Mouse (Mus musculus): Measurements from ENCODE around the gene Arl2. TPM values are rescaled to one million over a fixed set of nuclear protein-coding genes. Genes with fewer than 3 reads are reported as not detected.

The Arl2 gene
- total RNA-seq, 1 experiment from 2014 or later: 36.5 TPM

GRCm38 (mm10) chr19:6084478-6085248 is 56.7 kb downstream of the Arl2 start, which contains the start of the genes Zfpl1 and Cdca5:
Gene Zfpl1, minus strand, starts transcription at chr19:6084956.
Gene Cdca5, plus strand, starts transcription at chr19:6084983.
- peak; percentile 94 for ATAC-seq (replicated peaks; ENCODE audit: low read depth, poor library complexity, severe bottlenecking)

Other genes starting within 250 kb of the Arl2 start
- gene Tigd3, start 247.4 kb downstream of the Arl2 start, total RNA-seq (2017): 0.34 and 2.8 TPM in 2 replicates
- 87.4 and 131 TPM in 2 replicates for gene Dpf2, start 228.5 kb downstream of the Arl2 start, total RNA-seq (2017)
- not detected in 2 replicates for gene Cdc42ep2, start 216.7 kb downstream of the Arl2 start, total RNA-seq (2017)
- gene Pola2, start 177.3 kb downstream of the Arl2 start, total RNA-seq (2017): 61.2 and 63.5 TPM in 2 replicates
- gene Slc22a20, start 155.4 kb downstream of the Arl2 start, total RNA-seq (2017): not detected in 2 replicates
- gene Capn1, start 125.7 kb downstream of the Arl2 start, total RNA-seq (2017): 29.9 and 37.2 TPM in 2 replicates
- 5.9 and 6.5 TPM in 2 replicates for gene Syvn1, start 95.0 kb downstream of the Arl2 start, total RNA-seq (2017)
- gene Mrpl49, start 83.8 kb downstream of the Arl2 start, total RNA-seq (2017): 25.8 and 35.8 TPM in 2 replicates
- gene Fau, start 83.7 kb downstream of the Arl2 start, total RNA-seq (2017): 1,809 and 1,850 TPM in 2 replicates
- 10.3 and 11.6 TPM in 2 replicates for gene Znhit2, start 80.4 kb downstream of the Arl2 start, total RNA-seq (2017)
- gene Tm7sf2, start 73.2 kb downstream of the Arl2 start, total RNA-seq (2017): 4.9 and 5.9 TPM in 2 replicates
- gene Vps51, start 64.3 kb downstream of the Arl2 start, total RNA-seq (2017): 43.1 and 54.1 TPM in 2 replicates
- not detected in 2 replicates for gene Tmem262, start 61.5 kb downstream of the Arl2 start, total RNA-seq (2017)
- gene Gm28374, start 59.3 kb downstream of the Arl2 start, total RNA-seq (2017): not detected in 2 replicates
- gene Zfpl1, start 56.6 kb downstream of the Arl2 start, total RNA-seq (2017): 25.2 and 34.0 TPM in 2 replicates
- 25.8 and 26.2 TPM in 2 replicates for gene Cdca5, start 56.6 kb downstream of the Arl2 start, total RNA-seq (2017)
- gene AC131692.1, start 47.1 kb downstream of the Arl2 start, total RNA-seq (2017): 0.46 TPM in 1 of 2 replicates, not detected in the other
- not detected in 2 replicates for gene Naaladl1, start 35.8 kb downstream of the Arl2 start, total RNA-seq (2017)
- gene Sac3d1, start 22.9 kb downstream of the Arl2 start, total RNA-seq (2017): 4.9 and 8.2 TPM in 2 replicates
- 11.3 and 17.0 TPM in 2 replicates for gene Snx15, start 13.2 kb downstream of the Arl2 start, total RNA-seq (2017)
- 0.44 and 0.78 TPM in 2 replicates for gene Batf2, start 565 bp downstream of the Arl2 start, total RNA-seq (2017)
- gene Majin, start 42.8 kb upstream of the Arl2 start, total RNA-seq (2017): not detected in 2 replicates
- gene Gpha2, start 84.8 kb upstream of the Arl2 start, total RNA-seq (2017): 0.14 TPM in 1 of 2 replicates, not detected in the other
- 2.6 and 4.2 TPM in 2 replicates for gene Ppp2r5b, start 94.3 kb upstream of the Arl2 start, total RNA-seq (2017)
- 10.7 and 12.6 TPM in 2 replicates for gene Atg2a, start 100.1 kb upstream of the Arl2 start, total RNA-seq (2017)
- 15.6 and 16.8 TPM in 2 replicates for gene Ehd1, start 135.2 kb upstream of the Arl2 start, total RNA-seq (2017)
- gene Cdc42bpg, start 164.9 kb upstream of the Arl2 start, total RNA-seq (2017): 2.6 and 2.9 TPM in 2 replicates
- gene Men1, start 193.4 kb upstream of the Arl2 start, total RNA-seq (2017): 19.2 and 30.8 TPM in 2 replicates
- gene Map4k2, start 199.6 kb upstream of the Arl2 start, total RNA-seq (2017): 18.7 and 46.1 TPM in 2 replicates
- gene Sf1, start 222.1 kb upstream of the Arl2 start, total RNA-seq (2017): 221 and 258 TPM in 2 replicates
- 0.10 and 0.87 TPM in 2 replicates for gene Pygm, start 242.9 kb upstream of the Arl2 start, total RNA-seq (2017)